Mouse (Mus musculus): ENCODE measurements around the gene Btf3.

GRCm38 (mm10) chr13:98311597-98311996 is 5.2 kb downstream of the Btf3 start:
- TF ChIP-seq CTCF (IDR thresholded peaks at IDR 0.05) (no peak), EP300 (IDR thresholded peaks at IDR 0.05) (no peak)

Data from lung, postnatal 0 days (tissue).